Mouse (Mus musculus) heart, embryonic 13.5 days (tissue): ENCODE data around the gene Ube2d1. TPM values are rescaled to one million over a fixed set of nuclear protein-coding genes. Genes with fewer than 3 reads are reported as not detected.

Source experiments
- ATAC-seq: fragments of 200-750 bp; cut with Nextera tagmentation; 2 replicates; pipeline ENCODE4 v1.8.0; 2017; ENCODE audit warnings: moderate TSS enrichment; ENCODE audit not compliant: insufficient number of reproducible peaks, low FRiP score, low TSS enrichment; ENCODE audit errors: extremely low read depth
- H3K27ac ChIP-seq: fragments of 300-500 bp; sonication (generic); replicated peaks from 2 replicates; pipeline ENCODE4 v1.5.1; 2015; ENCODE audit warnings: moderate library complexity, mild to moderate bottlenecking, inconsistent platforms
- H3K27me3 ChIP-seq: fragments of 300-500 bp; sonication (generic); replicated peaks from 2 replicates; pipeline ENCODE4 v1.6.1; 2015; ENCODE audit warnings: mild to moderate bottlenecking, inconsistent platforms
- H3K36me3 ChIP-seq: fragments of 300-500 bp; sonication (generic); 2 replicates; pipeline ENCODE4 v1.6.1; 2015; ENCODE audit warnings: mild to moderate bottlenecking, inconsistent platforms
- H3K4me1 ChIP-seq: fragments of 300-500 bp; sonication (generic); 2 replicates; pipeline ENCODE4 v1.6.1; 2015; ENCODE audit warnings: inconsistent platforms
- H3K4me2 ChIP-seq: fragments of 300-500 bp; sonication (generic); 2 replicates; pipeline ENCODE4 v1.6.1; 2015; ENCODE audit warnings: inconsistent platforms, mild to moderate bottlenecking, moderate library complexity
- H3K4me3 ChIP-seq: fragments of 300-500 bp; sonication (generic); 2 replicates; pipeline ENCODE4 v1.5.1; 2015; ENCODE audit warnings: moderate library complexity, mild to moderate bottlenecking, inconsistent platforms
- H3K9ac ChIP-seq: fragments of 300-500 bp; sonication (generic); 2 replicates; pipeline ENCODE4 v1.6.1; 2015; ENCODE audit warnings: inconsistent platforms, mild to moderate bottlenecking, moderate library complexity
- H3K9me3 ChIP-seq: fragments of 300-500 bp; sonication (generic); 2 replicates; pipeline ENCODE4 v1.6.1; 2016; ENCODE audit warnings: inconsistent platforms
- WGBS: fragments of 180-500 bp; shearing (Covaris S2); methylation state at CpG from one replicate; pipeline ENCODE4 v1.1.7; 2015; ENCODE audit warnings: mixed read lengths; 5-methylcytosine and 5-hydroxymethylcytosine counted together
- polyA plus RNA-seq: library from polyadenylated mRNA; unstranded; fragments of >200 nt; fragmentation: Nextera tagmentation; extraction: Ambion mirVana; gene quantifications from 2 replicates; pipeline ENCODE4 v1.2.1, GENCODE M21; 2015

The Ube2d1 gene
- polyA plus RNA-seq, 1 experiment from 2014 or later, result 56.2 TPM

- Histone ChIP-seq H3K9ac (no peak overlapping the region), H3K36me3 (no peaks in the 10 kb centered on the region), H3K9me3 (no peaks in the 10 kb centered on the region), H3K4me2 (no peak overlapping the region), H3K27ac (no peak overlapping the region), H3K27me3 (peaks cover 6% of the 10 kb centered on the region), H3K4me1 (peaks cover 14% of the 10 kb centered on the region), H3K4me3 (no peak overlapping the region)
- ATAC-seq, result no peak
- 31% methylated on average over 3 of the region's 3 CpGs for WGBS
Measured at GRCm38 (mm10) chr10:71291179-71291661, 6.2 kb upstream of the Ube2d1 start.

DNA sequence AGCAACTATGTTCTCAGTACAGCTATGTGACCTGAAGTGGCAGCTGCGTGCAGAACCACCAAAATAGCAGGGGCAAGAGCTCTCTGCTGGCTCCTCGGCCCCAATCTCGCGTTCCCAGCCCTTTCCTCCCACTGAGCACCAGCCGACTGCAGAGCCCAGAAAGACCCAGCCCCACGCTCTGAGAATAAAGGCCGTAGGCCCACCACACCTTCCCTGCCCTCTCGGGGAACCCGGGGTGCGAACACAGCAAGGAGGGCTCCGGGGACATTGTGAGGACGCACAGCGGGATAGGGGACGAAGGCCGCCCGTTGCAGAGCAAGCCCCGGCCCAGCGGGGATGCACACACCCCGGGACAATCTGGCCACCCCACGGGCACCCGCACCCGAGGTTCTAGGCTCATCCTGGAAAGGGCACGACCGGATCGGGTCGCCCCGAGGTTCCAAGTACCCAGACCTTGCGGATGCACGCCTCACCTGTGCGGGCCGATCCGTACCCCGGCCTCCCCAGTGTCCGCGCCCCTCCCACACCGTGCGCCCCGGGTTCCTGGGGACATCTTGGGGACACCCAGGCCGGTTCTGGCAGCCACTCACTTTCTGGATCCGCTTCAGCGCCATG is 444 bp downstream of the Ube2d1 start:
- H3K9me3 ChIP-seq, result no peaks in the 10 kb centered on the region
- H3K9ac ChIP-seq, result peak overlapping the region; percentile 96
- peaks cover 12% of the 10 kb centered on the region for H3K27me3 ChIP-seq
- peaks cover 8% of the 10 kb centered on the region; the same call in 1 of the 2 replicates for H3K36me3 ChIP-seq
- peak overlapping the region; percentile 67 for H3K27ac ChIP-seq
- H3K4me2 ChIP-seq, result peak overlapping the region; percentile 82
- ATAC-seq, result peak; percentile 53
- peaks cover 36% of the 10 kb centered on the region for H3K4me1 ChIP-seq
- H3K4me3 ChIP-seq, result peak overlapping the region; percentile 99
- under 1% methylated on average over 40 of the region's 41 CpGs for WGBS

GRCm38 (mm10) chr10:71284131-71284510 is 941 bp downstream of the Ube2d1 start:
- H3K27ac ChIP-seq, result peak overlapping the region; percentile 67
- 19% methylated on average over 8 of the region's 8 CpGs for WGBS

DNA sequence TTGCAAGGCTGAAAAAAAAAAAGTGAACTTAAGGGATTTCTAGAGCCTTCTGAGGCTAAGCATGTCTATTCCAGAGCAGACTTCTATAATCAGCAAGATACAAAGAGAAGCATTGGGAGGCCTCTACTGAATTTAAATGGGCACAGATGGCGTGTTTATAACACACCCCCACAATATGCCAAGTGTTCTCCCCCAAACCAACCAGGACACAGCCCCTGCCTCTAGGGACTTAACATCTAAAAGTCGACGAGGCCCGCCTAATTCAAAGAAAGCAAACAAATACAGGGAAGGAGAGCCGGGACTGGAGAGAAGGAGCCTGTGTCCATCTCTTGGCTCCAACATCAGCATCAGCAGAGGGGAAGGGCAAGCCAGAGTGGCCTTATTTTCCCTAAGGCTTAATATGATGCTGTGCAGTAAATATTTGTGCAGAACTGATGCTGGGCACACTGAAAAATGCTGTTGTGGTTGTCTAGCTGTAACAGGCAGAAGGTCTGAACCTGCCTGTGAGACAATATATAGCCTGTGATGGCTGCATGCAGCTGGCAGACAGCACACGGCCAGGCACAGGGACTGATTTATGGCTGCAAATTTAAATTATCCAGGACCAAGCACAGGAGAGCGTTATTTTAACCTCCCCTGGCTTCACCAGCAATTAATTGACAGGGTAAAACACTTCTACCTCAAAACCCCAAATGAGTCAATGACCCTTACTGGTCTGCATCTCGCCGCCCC is 11.9 kb downstream of the Ube2d1 start:
- 70% methylated on average over 9 of the region's 9 CpGs for WGBS
- Histone ChIP-seq H3K27ac (no peak overlapping the region), H3K4me3 (no peak overlapping the region), H3K27me3 (no peaks in the 10 kb centered on the region), H3K4me2 (no peak overlapping the region), H3K9me3 (no peaks in the 10 kb centered on the region), H3K4me1 (peaks cover 12% of the 10 kb centered on the region), H3K36me3 (peaks cover 7% of the 10 kb centered on the region; the same call in 1 of the 2 replicates), H3K9ac (no peak overlapping the region)
- ATAC-seq, result no peak

More at GRCm38 (mm10) chr10:71284131-71284510, 941 bp downstream of the Ube2d1 start:
- Histone ChIP-seq H3K9me3 (no peaks in the 10 kb centered on the region), H3K4me3 (peak overlapping the region; percentile 99), H3K36me3 (peaks cover 8% of the 10 kb centered on the region; the same call in 1 of the 2 replicates), H3K9ac (peak overlapping the region; percentile 96), H3K27me3 (peaks cover 12% of the 10 kb centered on the region), H3K4me2 (peak overlapping the region; percentile 82), H3K4me1 (peaks cover 36% of the 10 kb centered on the region)
- ATAC-seq, result no peak

- H3K9me3 ChIP-seq, result no peaks in the 10 kb centered on the region
- H3K4me1 ChIP-seq, result peaks cover 18% of the 10 kb centered on the region
- H3K9ac ChIP-seq, result no peak overlapping the region
- H3K27ac ChIP-seq, result no peak overlapping the region
- ATAC-seq, result no peak
- 0 out of 2 replicates have a peak, but pooled peaks cover 3% of the 10 kb centered on the region for H3K36me3 ChIP-seq
- H3K4me3 ChIP-seq, result no peak overlapping the region
- no peaks in the 10 kb centered on the region for H3K27me3 ChIP-seq
- no peak overlapping the region for H3K4me2 ChIP-seq
- 90% methylated on average over 2 of the region's 2 CpGs for WGBS
Measured at GRCm38 (mm10) chr10:71267973-71268372, 17.1 kb downstream of the Ube2d1 start.

DNA sequence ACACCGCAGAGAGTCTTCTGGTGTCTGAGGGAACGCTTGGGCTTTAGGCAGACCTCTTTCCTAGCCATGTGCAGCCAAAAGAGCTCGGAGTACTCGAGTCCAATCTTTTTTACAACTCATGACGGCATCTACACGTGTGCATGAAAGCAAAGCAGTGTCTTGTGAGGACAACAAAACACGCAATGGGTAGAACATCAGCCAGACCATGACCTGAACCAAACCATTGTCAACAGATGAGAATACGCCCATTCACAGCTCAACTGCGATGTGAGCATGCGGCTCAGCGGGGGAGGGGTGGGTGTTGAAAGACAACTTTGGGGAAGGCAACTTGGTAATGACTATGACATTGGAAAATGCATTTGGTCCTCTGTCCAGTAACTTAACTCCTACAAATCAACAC is 17.6 kb downstream of the Ube2d1 start:
- H3K4me1 ChIP-seq, result peaks cover 14% of the 10 kb centered on the region
- H3K36me3 ChIP-seq, result 0 out of 2 replicates have a peak, but pooled peaks cover 5% of the 10 kb centered on the region
- no peak overlapping the region for H3K4me3 ChIP-seq
- no peaks in the 10 kb centered on the region for H3K9me3 ChIP-seq
- no peaks in the 10 kb centered on the region for H3K27me3 ChIP-seq
- no peak overlapping the region for H3K27ac ChIP-seq
- no peak overlapping the region for H3K9ac ChIP-seq
- H3K4me2 ChIP-seq, result no peak overlapping the region
- 73% methylated on average over 11 of the region's 11 CpGs for WGBS
- ATAC-seq, result no peak

DNA sequence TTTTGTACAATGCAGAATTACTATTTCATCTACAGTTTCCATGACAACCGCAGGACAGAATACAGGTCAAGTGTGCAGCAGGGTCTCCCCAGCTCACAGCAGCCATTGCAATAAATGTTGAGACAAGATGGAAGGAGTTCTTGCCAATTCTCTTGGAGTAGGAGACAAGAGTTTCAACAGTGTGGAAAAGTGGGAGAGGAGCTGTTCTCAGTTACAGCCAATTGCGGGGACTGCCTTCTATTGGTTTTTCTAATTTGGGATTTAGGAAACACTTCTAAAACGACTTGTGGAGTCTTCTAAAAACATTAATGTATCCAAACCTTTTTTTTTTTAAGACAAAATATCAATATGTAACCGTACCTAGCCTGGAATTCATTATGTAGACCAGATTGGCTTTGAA is 20.0 kb downstream of the Ube2d1 start:
- H3K4me2 ChIP-seq, result no peak overlapping the region
- peaks cover 21% of the 10 kb centered on the region for H3K36me3 ChIP-seq
- H3K27me3 ChIP-seq, result no peaks in the 10 kb centered on the region
- H3K27ac ChIP-seq, result no peak overlapping the region
- H3K9ac ChIP-seq, result no peak overlapping the region
- H3K4me1 ChIP-seq, result peaks cover 21% of the 10 kb centered on the region
- no peak for ATAC-seq
- no peak overlapping the region for H3K4me3 ChIP-seq
- H3K9me3 ChIP-seq, result no peaks in the 10 kb centered on the region
- WGBS, result 84% methylated on average over 4 of the region's 4 CpGs

GRCm38 (mm10) chr10:71261637-71262036 is 23.4 kb downstream of the Ube2d1 start:
- H3K36me3 ChIP-seq, result peaks cover 52% of the 10 kb centered on the region
- 66% methylated on average over 8 of the region's 8 CpGs for WGBS
- no peak overlapping the region for H3K4me2 ChIP-seq
- H3K9ac ChIP-seq, result no peak overlapping the region
- peaks cover 8% of the 10 kb centered on the region for H3K4me1 ChIP-seq
- no peak overlapping the region for H3K4me3 ChIP-seq
- ATAC-seq, result no peak
- H3K27ac ChIP-seq, result no peak overlapping the region
- H3K9me3 ChIP-seq, result no peaks in the 10 kb centered on the region
- no peaks in the 10 kb centered on the region for H3K27me3 ChIP-seq

DNA sequence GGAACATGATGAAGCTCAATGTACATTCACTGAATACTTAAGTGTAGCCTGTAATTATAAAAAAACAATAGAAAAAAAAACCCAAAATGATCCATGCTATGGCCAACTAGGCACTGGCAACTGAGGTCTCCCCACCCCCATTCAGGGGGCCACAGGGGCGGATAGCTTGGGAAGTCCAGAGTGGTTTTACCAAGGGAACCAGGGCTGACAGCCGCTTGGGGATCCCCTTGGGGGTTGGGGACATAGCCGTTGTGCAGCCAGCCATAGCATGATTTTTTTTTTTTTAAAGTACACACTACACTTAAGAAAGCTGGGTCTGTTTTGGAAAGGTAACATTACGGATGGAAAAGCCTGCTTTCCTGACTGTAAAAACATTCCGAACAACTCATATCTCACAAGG is 26.1 kb downstream of the Ube2d1 start:
- H3K4me1 ChIP-seq, result 0 out of 2 replicates have a peak, but pooled peaks cover 8% of the 10 kb centered on the region
- H3K9me3 ChIP-seq, result no peaks in the 10 kb centered on the region
- no peak overlapping the region for H3K4me2 ChIP-seq
- H3K27ac ChIP-seq, result no peak overlapping the region
- no peak overlapping the region for H3K4me3 ChIP-seq
- 76% methylated on average over 5 of the region's 5 CpGs for WGBS
- peaks cover 77% of the 10 kb centered on the region for H3K36me3 ChIP-seq
- no peak overlapping the region for H3K9ac ChIP-seq
- ATAC-seq, result no peak
- no peaks in the 10 kb centered on the region for H3K27me3 ChIP-seq

GRCm38 (mm10) chr10:71258516-71258915 is 26.5 kb downstream of the Ube2d1 start:
- Histone ChIP-seq H3K9me3 (no peaks in the 10 kb centered on the region), H3K36me3 (peaks cover 78% of the 10 kb centered on the region), H3K4me3 (no peak overlapping the region), H3K4me1 (0 out of 2 replicates have a peak, but pooled peaks cover 8% of the 10 kb centered on the region), H3K9ac (no peak overlapping the region), H3K4me2 (no peak overlapping the region), H3K27ac (no peak overlapping the region), H3K27me3 (no peaks in the 10 kb centered on the region)
- WGBS, result 70% methylated on average over 8 of the region's 8 CpGs
- ATAC-seq, result no peak

DNA sequence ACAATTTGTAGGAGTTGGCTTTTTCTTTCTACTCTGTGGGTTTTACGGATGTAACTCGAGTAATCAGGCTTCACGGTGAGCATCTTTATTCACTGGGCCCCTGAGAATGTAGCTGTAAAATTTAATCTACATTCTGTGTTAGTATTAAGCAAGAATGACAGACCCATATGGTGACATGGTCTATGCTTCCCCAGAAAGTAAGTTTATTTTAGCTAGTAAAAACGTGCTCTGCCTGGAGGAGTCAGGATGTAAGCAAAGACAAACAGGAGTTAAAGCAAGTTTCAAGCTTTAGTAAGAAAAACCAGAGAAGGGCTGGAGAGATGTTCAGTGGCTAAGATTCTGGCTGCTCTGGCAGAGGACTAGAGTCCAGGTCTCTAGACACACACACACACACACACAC is 31.9 kb downstream of the Ube2d1 start:
- Histone ChIP-seq H3K4me2 (no peak overlapping the region), H3K4me1 (peaks cover 6% of the 10 kb centered on the region), H3K9me3 (no peaks in the 10 kb centered on the region), H3K27me3 (no peaks in the 10 kb centered on the region), H3K4me3 (no peak overlapping the region), H3K9ac (no peak overlapping the region), H3K27ac (no peak overlapping the region), H3K36me3 (peaks cover 41% of the 10 kb centered on the region)
- 81% methylated on average over 4 of the region's 4 CpGs for WGBS
- no peak for ATAC-seq
